Mouse (Mus musculus): ENCODE measurements around the gene Spib.

GRCm38 (mm10) chr7:44560435-44561400, 28.8 kb upstream of the Spib start:
- no peak for TF ChIP-seq POLR2A (IDR thresholded peaks at IDR 0.05; ENCODE audit: borderline replicate concordance, control insufficient read depth, low read depth, low read length)
- peak; percentile 87 for TF ChIP-seq CTCF (IDR thresholded peaks at IDR 0.05; ENCODE audit: control insufficient read depth, insufficient read depth, low read length)
